Mouse (Mus musculus) limb, embryonic 10.5 days (tissue): ENCODE measurements around the gene Plcl1. TPM values are rescaled to one million over a fixed set of nuclear protein-coding genes. Genes with fewer than 3 reads are reported as not detected.

ENCODE experiments used
- DNase-seq: peaks from one replicate; pipeline ENCODE4 v3.0.0-alpha.2; 2017; ENCODE audit warnings: low spot score
- H3K27ac ChIP-seq: fragments of 300-500 bp; sonication (generic); 2 replicates; pipeline ENCODE4 v1.5.1; 2016; ENCODE audit warnings: mild to moderate bottlenecking
- H3K27me3 ChIP-seq: fragments of 300-500 bp; sonication (generic); 2 replicates; pipeline ENCODE4 v1.6.1; 2016; ENCODE audit warnings: low read depth, mild to moderate bottlenecking; ENCODE audit not compliant: poor library complexity, severe bottlenecking
- H3K36me3 ChIP-seq: fragments of 300-500 bp; sonication (generic); 2 replicates; pipeline ENCODE4 v1.6.1; 2016; ENCODE audit warnings: mild to moderate bottlenecking, moderate library complexity
- H3K4me1 ChIP-seq: fragments of 300-500 bp; sonication (generic); 2 replicates; pipeline ENCODE4 v1.6.1; 2016
- H3K4me3 ChIP-seq: fragments of 300-500 bp; sonication (generic); 2 replicates; pipeline ENCODE4 v1.5.1; 2016; ENCODE audit warnings: mild to moderate bottlenecking, moderate library complexity
- H3K9me3 ChIP-seq: fragments of 300-500 bp; sonication (generic); replicated peaks from 2 replicates; pipeline ENCODE4 v1.6.1; 2016; ENCODE audit warnings: mild to moderate bottlenecking
- WGBS: fragments of 180-500 bp; shearing (Covaris S2); methylation state at CpG from one replicate; pipeline ENCODE4 v1.1.7; 2016; 5-methylcytosine and 5-hydroxymethylcytosine counted together
- polyA plus RNA-seq: library from polyadenylated mRNA; unstranded; fragments of >200 nt; fragmentation: Nextera tagmentation; extraction: Ambion mirVana; gene quantifications from 2 replicates; pipeline ENCODE4 v1.2.1, GENCODE M21; 2016

Plcl1 gene
- polyA plus RNA-seq, 1 experiment from 2014 or later, result 0.54 TPM

DNA sequence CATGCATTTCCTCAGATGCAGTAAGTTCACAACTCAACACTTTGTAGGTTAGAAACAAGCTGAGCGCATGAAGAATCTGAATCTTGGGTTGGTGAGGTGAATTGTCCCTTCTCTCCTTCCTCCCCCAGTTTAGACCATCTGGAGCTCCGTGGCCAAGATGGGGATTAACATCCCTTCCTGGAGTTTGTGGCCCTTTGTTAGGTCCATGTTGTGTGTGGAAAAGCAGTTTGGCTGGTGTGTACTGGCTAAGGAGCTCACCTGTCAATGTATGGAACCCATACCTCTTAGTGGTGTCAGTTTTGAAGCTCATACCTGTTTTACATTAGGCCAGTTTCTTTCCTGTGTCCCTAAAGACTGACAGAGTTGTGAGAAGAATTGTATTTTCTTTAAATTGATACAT lies 5.4 kb downstream of the Plcl1 start:
- no peak overlapping the region for H3K4me3 ChIP-seq
- no peak overlapping the region for H3K27ac ChIP-seq
- no peaks in the 10 kb centered on the region for H3K36me3 ChIP-seq
- peaks cover 25% of the 10 kb centered on the region for H3K27me3 ChIP-seq
- peaks cover 11% of the 10 kb centered on the region for H3K4me1 ChIP-seq
- 89% methylated on average over 2 of the region's 2 CpGs for WGBS
- no peak for DNase-seq
- no peaks in the 10 kb centered on the region for H3K9me3 ChIP-seq

DNA sequence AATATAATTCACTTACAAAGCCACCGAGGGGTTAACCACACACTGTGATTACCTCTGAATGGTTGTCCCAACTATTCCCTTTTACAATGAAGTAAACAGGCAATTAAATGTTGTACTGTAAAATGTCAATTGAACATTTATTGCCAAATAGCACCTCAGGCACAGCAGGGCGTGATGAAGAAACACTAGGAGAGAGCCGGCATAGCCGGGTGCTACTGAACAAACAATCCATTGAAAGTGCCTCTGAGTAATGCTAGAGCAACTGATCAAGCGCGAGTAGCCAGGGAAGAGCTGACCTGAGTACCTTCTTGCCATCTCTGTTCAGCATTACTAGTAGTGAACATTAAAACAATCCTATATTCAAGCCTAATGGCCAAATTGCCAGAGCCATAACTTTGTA lies 6.8 kb downstream of the Plcl1 start:
- Histone ChIP-seq H3K36me3 (no peaks in the 10 kb centered on the region), H3K27me3 (peaks cover 11% of the 10 kb centered on the region), H3K27ac (no peak overlapping the region), H3K4me3 (no peak overlapping the region), H3K4me1 (no peaks in the 10 kb centered on the region), H3K9me3 (no peaks in the 10 kb centered on the region)
- DNase-seq, result no peak
- 66% methylated on average over 6 of the region's 6 CpGs for WGBS

GRCm38 (mm10) chr1:55413534-55413933 lies 7.8 kb downstream of the Plcl1 start:
- DNase-seq, result no peak
- 0 out of 2 replicates have a peak, but pooled peaks cover 2% of the 10 kb centered on the region for H3K27me3 ChIP-seq
- H3K9me3 ChIP-seq, result no peaks in the 10 kb centered on the region
- no peaks in the 10 kb centered on the region for H3K36me3 ChIP-seq
- no peaks in the 10 kb centered on the region for H3K4me1 ChIP-seq
- 87% methylated on average over 1 of the region's 1 CpGs for WGBS
- H3K27ac ChIP-seq, result no peak overlapping the region
- H3K4me3 ChIP-seq, result no peak overlapping the region

DNA sequence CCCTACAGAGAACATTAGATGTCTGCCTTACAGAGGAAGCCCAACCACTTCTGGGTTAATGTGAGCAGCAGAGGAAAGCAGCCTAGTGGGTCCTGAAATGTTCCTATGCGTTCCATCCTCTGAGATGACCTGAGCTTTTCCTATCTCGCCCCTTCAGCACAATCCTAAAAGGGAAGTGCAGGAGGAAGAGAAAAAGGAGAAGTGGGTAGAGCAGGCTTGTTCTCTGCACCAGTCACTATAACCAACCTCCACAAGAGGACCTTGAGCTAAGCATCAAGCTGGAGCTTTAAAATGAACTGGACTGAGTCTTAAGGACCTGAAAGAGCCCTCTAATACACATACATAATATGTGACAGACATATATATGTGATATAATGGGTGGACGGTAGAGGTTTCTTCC lies 13.2 kb downstream of the Plcl1 start:
- 91% methylated on average over 3 of the region's 3 CpGs for WGBS
- no peak overlapping the region for H3K27ac ChIP-seq
- no peaks in the 10 kb centered on the region for H3K9me3 ChIP-seq
- no peak for DNase-seq
- H3K27me3 ChIP-seq, result no peaks in the 10 kb centered on the region
- H3K4me1 ChIP-seq, result no peaks in the 10 kb centered on the region
- H3K36me3 ChIP-seq, result no peaks in the 10 kb centered on the region
- H3K4me3 ChIP-seq, result no peak overlapping the region

- DNase-seq, result no peak
- H3K36me3 ChIP-seq, result no peaks in the 10 kb centered on the region
- H3K27me3 ChIP-seq, result no peaks in the 10 kb centered on the region
- H3K27ac ChIP-seq, result no peak overlapping the region
- peaks cover 1% of the 10 kb centered on the region; the same call in 1 of the 2 replicates for H3K4me1 ChIP-seq
- WGBS, result 89% methylated on average over 2 of the region's 2 CpGs
- H3K9me3 ChIP-seq, result no peaks in the 10 kb centered on the region
- H3K4me3 ChIP-seq, result no peak overlapping the region
These were observed 21.9 kb downstream of the Plcl1 start for GRCm38 (mm10) chr1:55427607-55428006.

- no peaks in the 10 kb centered on the region for H3K9me3 ChIP-seq
- H3K36me3 ChIP-seq, result no peaks in the 10 kb centered on the region
- no peak overlapping the region for H3K4me3 ChIP-seq
- no peak overlapping the region for H3K27ac ChIP-seq
- 93% methylated on average over 2 of the region's 2 CpGs for WGBS
- H3K4me1 ChIP-seq, result peaks cover 5% of the 10 kb centered on the region; the same call in 1 of the 2 replicates
- no peaks in the 10 kb centered on the region for H3K27me3 ChIP-seq
- DNase-seq, result no peak
These were observed 23.3 kb downstream of the Plcl1 start for GRCm38 (mm10) chr1:55429051-55429450.

DNA sequence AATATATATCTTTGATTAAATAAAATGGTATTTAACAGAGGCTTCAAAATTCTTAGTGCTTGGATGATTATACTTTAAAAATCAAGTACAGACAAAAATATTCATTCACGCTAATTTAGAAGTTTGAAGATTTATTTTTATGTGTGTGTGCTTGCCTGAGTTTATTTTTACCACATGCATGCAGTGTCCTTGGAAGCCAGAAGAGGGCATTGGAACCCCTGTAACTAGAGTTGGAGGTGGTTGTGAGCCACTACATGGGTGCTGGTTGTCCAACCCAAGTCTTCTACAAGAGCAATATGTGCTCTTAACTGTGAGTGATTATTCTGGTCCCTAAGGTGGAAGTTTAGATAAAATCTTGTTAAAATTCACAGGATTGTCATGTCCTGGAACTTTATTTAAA lies 24.0 kb downstream of the Plcl1 start:
- 96% methylated on average over 1 of the region's 1 CpGs for WGBS
- H3K9me3 ChIP-seq, result no peaks in the 10 kb centered on the region
- H3K27ac ChIP-seq, result no peak overlapping the region
- peaks cover 8% of the 10 kb centered on the region for H3K4me1 ChIP-seq
- no peak for DNase-seq
- no peaks in the 10 kb centered on the region for H3K36me3 ChIP-seq
- no peak overlapping the region for H3K4me3 ChIP-seq
- H3K27me3 ChIP-seq, result no peaks in the 10 kb centered on the region

GRCm38 (mm10) chr1:55430587-55430986 lies 24.9 kb downstream of the Plcl1 start:
- peaks cover 15% of the 10 kb centered on the region for H3K4me1 ChIP-seq
- no peaks in the 10 kb centered on the region for H3K27me3 ChIP-seq
- no peak overlapping the region for H3K4me3 ChIP-seq
- no peaks in the 10 kb centered on the region for H3K36me3 ChIP-seq
- no peak for DNase-seq
- H3K9me3 ChIP-seq, result no peaks in the 10 kb centered on the region
- 92% methylated on average over 3 of the region's 3 CpGs for WGBS
- H3K27ac ChIP-seq, result no peak overlapping the region

GRCm38 (mm10) chr1:55436589-55436988 lies 30.9 kb downstream of the Plcl1 start:
- H3K27ac ChIP-seq, result no peak overlapping the region
- H3K4me1 ChIP-seq, result peaks cover 17% of the 10 kb centered on the region
- 73% methylated on average over 5 of the region's 5 CpGs for WGBS
- H3K4me3 ChIP-seq, result no peak overlapping the region
- H3K27me3 ChIP-seq, result no peaks in the 10 kb centered on the region
- H3K36me3 ChIP-seq, result no peaks in the 10 kb centered on the region
- H3K9me3 ChIP-seq, result no peaks in the 10 kb centered on the region
- no peak for DNase-seq

DNA sequence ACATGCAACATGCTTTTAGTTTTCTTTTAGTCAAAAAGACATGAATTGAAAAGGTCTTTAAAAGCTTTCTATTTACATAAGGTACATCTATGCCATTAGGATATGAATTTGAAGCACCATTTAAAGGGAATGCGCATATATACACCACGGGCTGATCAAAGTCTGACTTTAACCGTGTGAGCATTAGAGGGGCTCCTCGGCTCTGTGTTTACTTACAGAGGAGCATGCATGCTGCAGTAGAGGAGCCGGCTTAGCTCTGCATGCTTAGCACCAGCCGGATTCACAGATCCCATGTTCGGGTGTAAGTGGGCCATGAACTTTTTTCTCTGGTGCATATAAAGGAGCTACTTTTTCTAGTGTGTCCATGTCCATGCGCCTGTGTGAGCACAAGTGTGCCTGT lies 31.4 kb downstream of the Plcl1 start:
- H3K36me3 ChIP-seq, result no peaks in the 10 kb centered on the region
- H3K27me3 ChIP-seq, result no peaks in the 10 kb centered on the region
- no peaks in the 10 kb centered on the region for H3K9me3 ChIP-seq
- DNase-seq, result no peak
- no peak overlapping the region for H3K27ac ChIP-seq
- H3K4me3 ChIP-seq, result no peak overlapping the region
- peaks cover 17% of the 10 kb centered on the region for H3K4me1 ChIP-seq
- WGBS, result 84% methylated on average over 8 of the region's 8 CpGs

- H3K36me3 ChIP-seq, result no peaks in the 10 kb centered on the region
- H3K4me1 ChIP-seq, result peaks cover 12% of the 10 kb centered on the region
- H3K4me3 ChIP-seq, result no peak overlapping the region
- H3K27ac ChIP-seq, result no peak overlapping the region
- H3K9me3 ChIP-seq, result no peaks in the 10 kb centered on the region
- DNase-seq, result no peak
- H3K27me3 ChIP-seq, result no peaks in the 10 kb centered on the region
- 91% methylated on average over 4 of the region's 4 CpGs for WGBS
These were observed 32.9 kb downstream of the Plcl1 start for GRCm38 (mm10) chr1:55438617-55439016.

DNA sequence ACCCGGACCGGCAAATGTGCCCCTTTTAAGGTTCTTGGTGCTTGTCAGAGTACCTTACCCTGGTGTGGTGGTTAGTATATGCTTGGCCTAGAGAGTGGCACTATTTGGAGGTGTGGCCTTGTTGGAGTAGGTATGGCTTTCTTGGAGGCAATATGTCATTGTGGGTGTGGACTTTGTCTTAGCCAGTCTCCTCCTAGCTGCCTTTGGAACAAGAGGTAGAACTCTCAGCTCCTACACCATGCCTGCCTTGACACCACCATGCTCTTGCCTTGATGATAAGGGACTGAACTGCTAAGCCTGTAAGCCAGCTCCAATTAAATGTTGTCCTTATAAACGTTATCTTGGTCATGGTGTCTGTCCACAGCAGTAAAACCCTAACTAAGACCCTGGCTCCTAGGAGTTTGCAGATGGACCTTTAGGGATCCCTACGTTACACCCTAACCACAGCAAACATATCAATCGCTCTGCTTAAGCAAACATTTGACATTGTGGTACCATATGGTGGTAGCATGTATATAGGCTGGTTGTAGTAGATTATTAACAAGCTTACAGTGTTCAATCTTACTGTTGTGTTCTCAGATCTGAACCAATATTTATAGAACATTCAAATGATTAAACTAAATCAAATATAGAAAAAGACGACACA lies 39.4 kb downstream of the Plcl1 start:
- Histone ChIP-seq H3K4me3 (no peak overlapping the region), H3K27ac (no peak overlapping the region)
- WGBS, result 91% methylated on average over 6 of the region's 6 CpGs

GRCm38 (mm10) chr1:55445689-55446044 lies 39.9 kb downstream of the Plcl1 start:
- H3K9me3 ChIP-seq, result no peaks in the 10 kb centered on the region
- H3K4me1 ChIP-seq, result no peaks in the 10 kb centered on the region; the same call in 1 of the 2 replicates
- H3K4me3 ChIP-seq, result no peak overlapping the region
- H3K27me3 ChIP-seq, result no peaks in the 10 kb centered on the region
- no peak overlapping the region for H3K27ac ChIP-seq
- H3K36me3 ChIP-seq, result no peaks in the 10 kb centered on the region
- WGBS, result 79% methylated on average over 3 of the region's 3 CpGs
- DNase-seq, result no peak

More for the DNA sequence above, 39.4 kb downstream of the Plcl1 start:
- Histone ChIP-seq H3K36me3 (no peaks in the 10 kb centered on the region), H3K27me3 (no peaks in the 10 kb centered on the region), H3K9me3 (no peaks in the 10 kb centered on the region), H3K4me1 (no peaks in the 10 kb centered on the region; the same call in 1 of the 2 replicates)
- DNase-seq, result no peak

DNA sequence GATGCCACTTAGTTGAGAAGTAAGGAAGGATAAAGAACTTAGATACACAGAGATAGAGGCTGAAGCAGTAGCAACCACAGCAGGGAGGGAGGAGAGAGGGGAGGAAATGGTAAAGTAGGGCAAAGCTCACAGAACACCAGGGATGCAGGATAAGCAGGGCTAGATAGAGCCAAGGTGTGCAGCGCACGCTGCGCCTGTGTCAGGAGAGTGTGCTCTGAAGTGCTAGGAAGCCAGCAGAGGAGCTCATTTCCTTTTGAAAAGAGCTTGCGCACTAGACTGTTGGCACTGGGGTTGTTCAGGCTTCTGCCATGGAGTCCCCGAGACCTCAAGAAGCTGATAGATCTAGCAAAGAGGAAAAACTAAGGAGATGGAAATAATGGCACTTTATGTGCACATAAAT lies 40.6 kb downstream of the Plcl1 start:
- H3K9me3 ChIP-seq, result no peaks in the 10 kb centered on the region
- DNase-seq, result no peak
- 93% methylated on average over 5 of the region's 5 CpGs for WGBS
- H3K36me3 ChIP-seq, result no peaks in the 10 kb centered on the region
- no peak overlapping the region for H3K4me3 ChIP-seq
- no peak overlapping the region for H3K27ac ChIP-seq
- no peaks in the 10 kb centered on the region for H3K27me3 ChIP-seq
- no peaks in the 10 kb centered on the region; the same call in 1 of the 2 replicates for H3K4me1 ChIP-seq
